Mouse (Mus musculus) CD4-positive naive resting alpha-beta T cell, adult 76 days (primary cell): ENCODE results near the gene Emc3. TPM values are rescaled to one million over a fixed set of nuclear protein-coding genes. Genes with fewer than 3 reads are reported as not detected.

Experiments used
- total RNA-seq: library from RNA; stranded (reverse); gene quantifications from one replicate; pipeline ENCODE4 v1.2.4, GENCODE M21; 2023

The Emc3 gene
- 72.3 TPM for total RNA-seq

DNA sequence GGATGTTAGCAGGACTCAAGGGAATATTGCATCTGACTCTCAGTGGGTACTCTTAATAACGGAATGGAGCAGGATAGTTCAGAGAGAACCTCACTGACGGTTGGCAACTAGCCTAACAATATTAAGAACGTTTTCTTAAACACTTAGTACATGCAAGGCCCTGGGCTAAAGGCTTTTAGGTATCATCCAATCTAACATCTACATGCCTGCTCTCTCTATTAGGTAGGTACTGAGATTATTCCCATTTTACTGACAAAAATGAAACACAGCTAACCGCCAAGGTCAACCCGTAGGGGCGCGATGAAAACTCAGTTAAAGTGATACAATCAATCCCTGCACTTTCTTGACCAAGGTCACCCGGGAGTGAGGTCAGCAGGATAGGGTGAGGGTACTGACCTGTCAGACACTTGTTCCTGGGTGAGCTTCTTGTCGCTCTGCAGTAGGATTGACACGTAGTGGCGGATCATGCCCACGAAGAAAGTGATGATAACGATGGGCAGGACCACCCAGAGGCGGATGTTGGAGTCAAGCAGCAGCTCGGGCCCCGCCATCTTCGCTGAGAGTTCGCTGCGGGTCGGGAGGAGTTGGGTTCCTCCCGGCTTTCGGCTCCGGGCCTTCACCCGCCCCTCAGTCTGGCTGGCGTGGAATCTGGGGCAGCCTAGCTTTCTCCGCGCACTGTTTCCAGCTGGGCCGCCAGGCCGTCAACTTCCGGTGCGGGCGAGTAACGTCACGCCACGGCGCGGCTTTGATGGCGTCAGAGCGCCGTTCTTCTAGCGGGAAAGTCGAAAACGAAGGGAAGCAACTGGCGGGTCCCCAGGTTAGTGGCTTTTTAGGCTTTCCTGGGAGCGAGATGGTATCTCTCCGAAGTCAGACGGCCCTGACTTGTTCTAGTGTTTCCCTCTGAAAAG lies at the start of gene Emc3, which contains the start of gene Fancd2:
TSS of gene Emc3 (minus strand) at position 721 of the 908 bp plus-strand sequence.
TSS of gene Fancd2 (plus strand) at position 751 of the 908 bp plus-strand sequence.

DNA sequence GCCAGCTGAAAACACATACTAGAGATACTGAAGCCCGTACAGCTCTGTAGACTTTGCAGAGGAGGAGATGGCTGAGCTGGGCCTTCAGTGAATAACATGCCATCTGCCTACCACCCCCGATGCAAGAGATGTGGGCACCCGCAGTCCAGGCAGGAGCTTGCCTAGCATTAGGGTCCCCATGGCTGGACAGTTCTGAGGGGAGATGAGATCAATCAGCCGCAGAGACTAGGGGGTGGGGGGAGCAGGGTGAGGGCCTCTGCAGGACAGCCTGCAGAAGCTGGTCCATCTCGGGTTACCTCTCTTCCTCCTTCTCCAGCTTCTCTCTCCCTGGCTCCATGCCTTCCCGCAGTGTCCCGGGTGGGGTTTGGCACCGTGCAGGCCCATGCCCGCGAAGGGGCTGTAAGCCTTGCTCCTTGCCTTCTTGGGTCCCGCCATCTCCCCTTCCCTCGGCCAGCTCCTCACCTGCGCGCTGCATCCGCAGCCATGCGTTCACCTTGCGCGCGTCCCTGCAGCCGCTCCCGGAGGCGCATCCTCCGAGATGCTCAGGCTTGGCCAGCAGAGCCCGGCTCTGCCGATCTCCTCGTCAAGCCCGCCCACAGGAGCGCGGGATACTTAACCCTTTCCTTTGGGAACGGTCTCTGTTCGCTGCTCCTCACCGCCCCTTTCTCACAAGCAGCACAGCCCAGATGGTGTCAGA lies 29.9 kb downstream of the Emc3 start, which contains the start of gene Prrt3:
TSS of gene Prrt3 (minus strand) at position 544 of the 697 bp plus-strand sequence.

DNA sequence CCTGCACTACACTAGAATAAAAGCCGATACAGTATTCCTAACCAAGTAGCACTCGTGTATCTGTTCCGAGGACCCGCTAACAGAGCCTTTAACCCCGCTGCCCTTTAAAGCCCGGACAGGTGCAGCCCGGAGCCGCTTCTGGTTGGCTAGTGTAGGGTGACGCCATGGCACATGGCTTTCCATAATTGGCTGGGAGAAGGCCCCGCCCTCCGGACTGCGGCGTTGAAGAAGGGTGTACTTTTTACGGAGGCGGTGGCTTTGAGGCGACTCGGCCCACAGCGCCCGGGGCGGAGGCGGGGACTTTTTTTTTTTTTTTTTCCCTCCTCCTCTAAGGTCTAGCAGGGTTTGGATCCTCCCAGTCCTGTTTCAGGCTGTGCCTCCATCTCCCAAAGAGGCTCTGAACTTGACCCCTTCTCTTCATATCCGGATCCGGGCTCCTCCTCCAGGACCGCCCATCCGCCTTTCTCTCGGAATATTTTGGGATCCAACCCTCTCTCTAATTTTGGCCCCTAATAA lies 48.3 kb downstream of the Emc3 start, which contains the start of gene Creld1:
TSS of gene Creld1 (plus strand) at position 198 of the 516 bp plus-strand sequence.

DNA sequence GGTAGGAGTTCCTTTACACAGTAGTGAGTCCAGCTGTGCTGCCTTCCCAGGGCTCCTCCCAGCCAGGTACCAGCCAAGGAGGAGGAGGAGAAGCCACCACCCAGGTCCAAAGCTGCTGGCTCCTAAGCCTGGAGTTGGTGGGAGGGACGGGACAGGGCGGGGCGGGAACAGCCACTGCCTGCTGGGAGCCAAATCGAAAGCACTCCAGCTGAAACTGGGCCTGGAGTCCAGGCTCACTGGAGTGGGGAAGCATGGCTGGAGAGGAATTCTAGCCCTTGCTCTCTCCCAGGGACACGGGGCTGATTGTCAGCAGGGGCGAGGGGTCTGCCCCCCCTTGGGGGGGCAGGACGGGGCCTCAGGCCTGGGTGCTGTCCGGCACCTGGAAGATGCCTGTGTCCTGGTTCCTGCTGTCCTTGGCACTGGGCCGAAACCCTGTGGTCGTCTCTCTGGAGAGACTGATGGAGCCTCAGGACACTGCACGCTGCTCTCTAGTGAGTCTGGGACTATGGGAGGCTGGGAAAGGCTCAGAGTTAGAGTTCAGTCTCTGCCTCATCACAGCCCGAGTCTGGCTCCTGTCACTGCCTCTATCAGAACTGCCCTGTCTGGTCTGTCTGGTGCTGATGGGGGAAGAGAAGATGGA lies 60.0 kb downstream of the Emc3 start, which contains the start of gene Il17rc:
TSS of gene Il17rc (plus strand) at position 131 of the 640 bp plus-strand sequence.

Other genes starting within 250 kb of the Emc3 start
- 1.3 TPM for gene Cpne9, start 249.3 kb downstream of the Emc3 start, total RNA-seq
- gene Brpf1, start 224.5 kb downstream of the Emc3 start, total RNA-seq, result 79.0 TPM
- 10.7 TPM for gene Ogg1, start 204.7 kb downstream of the Emc3 start, total RNA-seq
- gene Camk1, start 187.7 kb downstream of the Emc3 start, total RNA-seq, result 1.2 TPM
- gene Tada3, start 153.8 kb downstream of the Emc3 start, total RNA-seq, result 25.2 TPM
- gene Arpc4, start 153.5 kb downstream of the Emc3 start, total RNA-seq, result 224 TPM
- gene Ttll3, start 142.4 kb downstream of the Emc3 start, total RNA-seq, result 51.7 TPM
- 10.7 TPM for gene Rpusd3, start 112.3 kb downstream of the Emc3 start, total RNA-seq
- gene Cidec, start 95.9 kb downstream of the Emc3 start, total RNA-seq, result not detected
- gene Jagn1, start 89.1 kb downstream of the Emc3 start, total RNA-seq, result 13.5 TPM
- 0.79 TPM for gene Il17re, start 73.2 kb downstream of the Emc3 start, total RNA-seq
- gene Il17rc, start 60.2 kb downstream of the Emc3 start, total RNA-seq, result not detected
- gene Creld1, start 48.4 kb downstream of the Emc3 start, total RNA-seq, result 9.9 TPM
- gene Prrt3, start 29.7 kb downstream of the Emc3 start, total RNA-seq, result 0.70 TPM
- 1.3 TPM for gene Fancd2, start within 50 bp of the Emc3 start, total RNA-seq
- gene Fancd2os, start 69.1 kb upstream of the Emc3 start, total RNA-seq, result not detected
- gene Brk1, start 73.1 kb upstream of the Emc3 start, total RNA-seq, result 96.7 TPM
- 19.1 TPM for gene Vhl, start 92.3 kb upstream of the Emc3 start, total RNA-seq
- 54.3 TPM for gene Irak2, start 106.8 kb upstream of the Emc3 start, total RNA-seq
- 312 TPM for gene Tatdn2, start 165.4 kb upstream of the Emc3 start, total RNA-seq
- gene Ghrl, start 188.2 kb upstream of the Emc3 start, total RNA-seq, result 1.2 TPM
- 91.2 TPM for gene Sec13, start 209.1 kb upstream of the Emc3 start, total RNA-seq